Mouse (Mus musculus) midbrain, embryonic 12.5 days (tissue): ENCODE measurements around the gene Ccdc74a. TPM values are rescaled to one million over a fixed set of nuclear protein-coding genes. Genes with fewer than 3 reads are reported as not detected.
A peak's percentile ranks its signal among the peaks of the same experiment; 100 is the strongest.
"Not testable (repeated sequence)": the region's sequence is repeated elsewhere in the genome, so short reads cannot be mapped to it uniquely, and the experiment has no call there.

Source experiments
- ATAC-seq: fragments of 200-750 bp; cut with Nextera tagmentation; 2 replicates; pipeline ENCODE4 v1.8.0; 2017; ENCODE audit warnings: low read depth, moderate TSS enrichment, moderate library complexity; ENCODE audit not compliant: low FRiP score
- H3K27ac ChIP-seq: fragments of 300-500 bp; sonication (generic); replicated peaks from 2 replicates; pipeline ENCODE4 v1.5.1; 2016; ENCODE audit warnings: mild to moderate bottlenecking
- H3K27me3 ChIP-seq: fragments of 300-500 bp; sonication (generic); 2 replicates; pipeline ENCODE4 v1.6.1; 2016; ENCODE audit warnings: mild to moderate bottlenecking
- H3K36me3 ChIP-seq: fragments of 300-500 bp; sonication (generic); 2 replicates; pipeline ENCODE4 v1.6.1; 2016
- H3K4me1 ChIP-seq: fragments of 300-500 bp; sonication (generic); 2 replicates; pipeline ENCODE4 v1.6.1; 2016
- H3K4me2 ChIP-seq: fragments of 300-500 bp; sonication (generic); replicated peaks from 2 replicates; pipeline ENCODE4 v1.6.1; 2016; ENCODE audit warnings: mild to moderate bottlenecking, moderate library complexity
- H3K4me3 ChIP-seq: fragments of 300-500 bp; sonication (generic); 2 replicates; pipeline ENCODE4 v1.5.1; 2016; ENCODE audit warnings: mild to moderate bottlenecking
- H3K9ac ChIP-seq: fragments of 300-500 bp; sonication (generic); replicated peaks from 2 replicates; pipeline ENCODE4 v1.6.1; 2016; ENCODE audit warnings: mild to moderate bottlenecking, moderate library complexity
- H3K9me3 ChIP-seq: fragments of 300-500 bp; sonication (generic); 2 replicates; pipeline ENCODE4 v1.6.1; 2016; ENCODE audit warnings: mild to moderate bottlenecking
- WGBS: fragments of 180-500 bp; shearing (Covaris S2); methylation state at CpG from one replicate; pipeline ENCODE4 v1.1.7; 2016; 5-methylcytosine and 5-hydroxymethylcytosine counted together
- polyA plus RNA-seq: library from polyadenylated mRNA; unstranded; fragments of >200 nt; fragmentation: Nextera tagmentation; extraction: Ambion mirVana; gene quantifications from 2 replicates; pipeline ENCODE4 v1.2.1, GENCODE M21; 2016

Gene Ccdc74a
- polyA plus RNA-seq = 7.1 and 7.9 TPM in 2 replicates

DNA sequence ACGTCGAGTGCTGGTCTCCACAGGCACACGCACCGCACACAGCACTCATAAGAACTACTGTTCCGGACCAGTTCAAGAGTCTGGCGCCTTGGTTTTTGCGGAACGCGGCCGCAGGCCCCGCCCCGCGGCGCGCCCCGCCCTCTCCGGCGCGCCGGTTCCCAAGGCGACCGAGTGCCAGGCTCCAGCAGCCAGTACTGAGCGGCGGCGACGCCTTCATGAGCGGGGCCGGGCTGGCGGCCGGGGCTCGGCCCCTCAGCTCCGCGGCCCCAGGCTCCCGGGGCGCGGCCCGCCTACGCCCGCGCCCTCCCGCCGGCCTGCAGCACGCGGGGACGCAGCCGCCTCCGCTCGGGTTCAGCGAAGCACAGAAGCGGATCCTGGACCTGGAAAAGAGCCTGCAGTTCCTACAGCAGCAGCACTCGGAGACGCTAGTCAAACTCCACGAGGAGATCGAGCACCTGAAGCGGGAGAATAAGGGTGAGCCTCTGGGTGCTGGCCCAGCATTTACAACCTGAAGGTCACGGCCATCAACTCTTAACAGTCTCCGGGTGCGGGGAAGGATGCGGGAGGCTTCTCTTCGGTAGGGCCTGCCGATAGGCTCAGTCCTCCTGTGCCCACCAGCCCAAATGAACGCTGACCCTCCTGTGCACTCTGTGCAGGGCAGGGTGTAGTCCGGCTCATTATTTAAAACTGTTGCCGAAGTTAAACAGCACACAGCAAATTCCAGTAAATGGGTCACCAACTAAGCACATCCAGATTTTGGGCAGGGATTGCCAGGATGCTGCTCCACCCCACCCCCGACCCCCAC, at the start of gene Ccdc74a:
Gene Ccdc74a, plus strand, starts transcription at position 161 of the 805 bp plus-strand sequence.
- peak; percentile 96 for ATAC-seq
- 0 out of 2 replicates have a peak, but pooled peaks cover 2% of the 10 kb centered on the region for H3K27me3 ChIP-seq
- H3K4me3 ChIP-seq = peak within 1 kb of the TSS; percentile 56
- H3K4me2 ChIP-seq = peak within 1 kb of the TSS; percentile 93
- peak within 1 kb of the TSS; percentile 75 for H3K9ac ChIP-seq
- H3K4me1 ChIP-seq = peaks cover 15% of the 10 kb centered on the region
- WGBS = 3% methylated on average over 61 of the region's 65 CpGs
- no peak within 1 kb of the TSS for H3K27ac ChIP-seq
- H3K36me3 ChIP-seq = peaks cover 39% of the 10 kb centered on the region
- H3K9me3 ChIP-seq = no peaks in the 10 kb centered on the region

- Histone ChIP-seq H3K27me3 (no peaks in the 10 kb centered on the region), H3K4me3 (no peak overlapping the region), H3K4me2 (no peak overlapping the region), H3K36me3 (no peaks in the 10 kb centered on the region), H3K27ac (no peak overlapping the region), H3K9me3 (no peaks in the 10 kb centered on the region), H3K4me1 (no peaks in the 10 kb centered on the region), H3K9ac (no peak overlapping the region)
- no peak for ATAC-seq
- WGBS = 66% methylated on average over 3 of the region's 3 CpGs
These were observed 45.2 kb upstream of the Ccdc74a start for GRCm38 (mm10) chr16:17600944-17601562.

DNA sequence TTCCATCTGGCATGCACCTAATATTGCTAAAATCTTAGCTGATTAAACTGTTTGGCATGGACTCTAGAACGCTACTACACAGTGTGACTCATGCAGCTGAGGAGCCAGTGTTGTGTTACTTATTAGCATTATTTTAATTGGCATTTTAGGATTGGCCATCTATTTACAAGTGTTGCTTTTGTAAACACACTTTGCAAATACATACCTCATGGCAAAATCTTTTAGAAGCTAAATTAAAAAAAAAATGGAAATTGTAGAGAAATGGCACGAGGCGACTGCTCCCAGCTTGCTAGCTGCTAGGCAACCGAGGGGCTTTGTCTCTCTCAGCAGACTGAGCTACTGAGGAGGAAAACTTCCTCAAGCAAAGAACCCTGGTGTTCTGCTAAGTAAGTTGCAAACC, 41.3 kb upstream of the Ccdc74a start:
- WGBS = 55% methylated on average over 4 of the region's 4 CpGs
- Histone ChIP-seq H3K36me3 (no peaks in the 10 kb centered on the region), H3K27ac (no peak overlapping the region), H3K4me2 (no peak overlapping the region), H3K9me3 (no peaks in the 10 kb centered on the region), H3K4me3 (no peak overlapping the region), H3K4me1 (no peaks in the 10 kb centered on the region), H3K27me3 (no peaks in the 10 kb centered on the region), H3K9ac (no peak overlapping the region)
- no peak for ATAC-seq

DNA sequence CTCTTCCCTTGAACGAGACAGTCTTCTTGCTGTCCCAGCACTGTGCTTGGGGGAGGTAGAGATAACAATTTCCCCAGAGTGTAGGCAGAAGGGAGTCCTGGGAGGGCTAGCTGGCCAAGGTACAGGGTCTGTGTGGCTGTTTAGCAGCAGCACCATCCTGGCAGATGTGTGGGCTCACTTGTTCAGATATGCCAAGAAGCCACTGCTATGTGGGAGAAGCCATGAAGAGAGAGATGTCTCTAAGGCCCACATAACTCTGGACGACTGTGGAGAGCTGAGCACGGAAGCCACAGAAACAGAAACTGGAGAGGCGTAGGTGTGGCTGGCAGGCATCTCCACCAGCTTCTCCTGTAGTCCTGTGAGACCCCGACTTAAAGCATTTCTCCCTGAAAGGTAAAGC, 40.6 kb upstream of the Ccdc74a start:
- no peaks in the 10 kb centered on the region for H3K27me3 ChIP-seq
- H3K9ac ChIP-seq = no peak overlapping the region
- 79% methylated on average over 5 of the region's 5 CpGs for WGBS
- H3K36me3 ChIP-seq = no peaks in the 10 kb centered on the region
- H3K4me3 ChIP-seq = no peak overlapping the region
- no peaks in the 10 kb centered on the region for H3K9me3 ChIP-seq
- H3K4me2 ChIP-seq = no peak overlapping the region
- no peak overlapping the region for H3K27ac ChIP-seq
- H3K4me1 ChIP-seq = no peaks in the 10 kb centered on the region
- no peak for ATAC-seq

- WGBS = 73% methylated on average over 4 of the region's 4 CpGs
- Histone ChIP-seq H3K4me1 (no peaks in the 10 kb centered on the region), H3K4me3 (no peak overlapping the region), H3K36me3 (no peaks in the 10 kb centered on the region), H3K9ac (no peak overlapping the region), H3K27me3 (no peaks in the 10 kb centered on the region), H3K27ac (no peak overlapping the region), H3K9me3 (no peaks in the 10 kb centered on the region), H3K4me2 (no peak overlapping the region)
- ATAC-seq = no peak
These were observed 34.9 kb upstream of the Ccdc74a start for GRCm38 (mm10) chr16:17611383-17611782.

GRCm38 (mm10) chr16:17614740-17615139, 31.5 kb upstream of the Ccdc74a start:
- not testable (repeated sequence) for H3K4me1 ChIP-seq, H3K36me3 ChIP-seq, H3K9ac ChIP-seq, H3K4me3 ChIP-seq, H3K27ac ChIP-seq, H3K4me2 ChIP-seq, H3K9me3 ChIP-seq, ATAC-seq, H3K27me3 ChIP-seq
- 89% methylated on average over 6 of the region's 6 CpGs for WGBS

- Histone ChIP-seq H3K9ac (no peak overlapping the region), H3K36me3 (0 out of 2 replicates have a peak, but pooled peaks cover 1% of the 10 kb centered on the region), H3K4me3 (no peak overlapping the region), H3K27ac (no peak overlapping the region), H3K4me1 (peaks cover 12% of the 10 kb centered on the region), H3K27me3 (0 out of 2 replicates have a peak, but pooled peaks cover 6% of the 10 kb centered on the region), H3K4me2 (no peak overlapping the region), H3K9me3 (no peaks in the 10 kb centered on the region)
- WGBS = 87% methylated on average over 5 of the region's 5 CpGs
- no peak for ATAC-seq
These were observed 30.1 kb upstream of the Ccdc74a start for GRCm38 (mm10) chr16:17616212-17616611.

DNA sequence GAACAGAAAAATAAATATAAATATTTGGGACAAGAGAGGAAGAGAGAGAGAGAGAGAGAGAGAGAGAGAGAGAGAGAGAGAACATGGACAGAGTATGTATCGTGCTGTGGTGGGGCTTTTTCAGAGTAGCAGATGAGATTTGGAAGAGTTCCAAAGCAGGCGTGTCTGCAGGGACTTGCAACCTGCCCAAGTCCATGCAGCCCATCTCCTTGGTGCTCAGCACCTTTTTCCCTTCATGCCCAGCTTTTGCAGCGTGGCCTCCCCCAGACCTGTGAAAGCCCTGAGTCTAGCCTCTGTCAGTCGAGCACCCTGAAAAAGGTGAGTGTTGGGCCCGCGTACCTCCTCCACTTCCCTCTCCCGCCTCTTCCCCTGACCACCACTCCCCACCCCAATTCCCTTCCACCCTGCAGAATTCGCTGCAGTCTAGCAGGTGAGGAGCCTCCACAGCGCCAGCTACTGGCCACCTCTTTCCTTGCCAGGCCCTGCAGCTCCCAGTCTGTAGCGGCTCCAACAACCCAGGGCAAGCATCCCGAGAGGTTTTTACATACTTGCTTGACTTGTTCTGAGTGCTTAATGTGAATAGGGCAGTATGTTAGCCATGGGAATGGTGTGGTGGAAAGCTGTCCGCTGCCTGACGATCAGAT, 28.2 kb upstream of the Ccdc74a start:
- H3K4me1 ChIP-seq = peaks cover 12% of the 10 kb centered on the region
- 0 out of 2 replicates have a peak, but pooled peaks cover 6% of the 10 kb centered on the region for H3K27me3 ChIP-seq
- peaks cover 12% of the 10 kb centered on the region for H3K36me3 ChIP-seq
- H3K4me2 ChIP-seq = no peak overlapping the region
- ATAC-seq = no peak
- H3K9me3 ChIP-seq = no peaks in the 10 kb centered on the region
- WGBS = 26% methylated on average over 13 of the region's 13 CpGs
- H3K27ac ChIP-seq = no peak overlapping the region
- no peak overlapping the region for H3K9ac ChIP-seq
- H3K4me3 ChIP-seq = no peak overlapping the region

GRCm38 (mm10) chr16:17619198-17620105, 26.8 kb upstream of the Ccdc74a start, which contains the start of gene Smpd4:
Smpd4 (plus strand) TSS chr16:17619354.
- peak within 1 kb of the TSS; percentile 81 for H3K4me3 ChIP-seq
- 4% methylated on average over 60 of the region's 60 CpGs for WGBS
- H3K27ac ChIP-seq = no peak within 1 kb of the TSS

GRCm38 (mm10) chr16:17621936-17622335, 24.3 kb upstream of the Ccdc74a start:
- Histone ChIP-seq H3K9ac (no peak overlapping the region), H3K9me3 (no peaks in the 10 kb centered on the region), H3K4me1 (peaks cover 12% of the 10 kb centered on the region), H3K27ac (no peak overlapping the region), H3K4me2 (no peak overlapping the region), H3K36me3 (peaks cover 44% of the 10 kb centered on the region), H3K27me3 (0 out of 2 replicates have a peak, but pooled peaks cover 6% of the 10 kb centered on the region), H3K4me3 (no peak overlapping the region)
- 95% methylated on average over 1 of the region's 1 CpGs for WGBS
- no peak for ATAC-seq

More at GRCm38 (mm10) chr16:17619198-17620105, 26.8 kb upstream of the Ccdc74a start, which contains the start of gene Smpd4:
- peaks cover 12% of the 10 kb centered on the region for H3K4me1 ChIP-seq
- 0 out of 2 replicates have a peak, but pooled peaks cover 6% of the 10 kb centered on the region for H3K27me3 ChIP-seq
- peak; percentile 74 for ATAC-seq
- peak within 1 kb of the TSS; percentile 83 for H3K9ac ChIP-seq
- H3K4me2 ChIP-seq = peak within 1 kb of the TSS; percentile 65
- peaks cover 23% of the 10 kb centered on the region for H3K36me3 ChIP-seq
- no peaks in the 10 kb centered on the region for H3K9me3 ChIP-seq
